Mouse (Mus musculus) neural tube, embryonic 14.5 days (tissue): ENCODE data around the gene Hmgcll1. TPM values are rescaled to one million over a fixed set of nuclear protein-coding genes. Genes with fewer than 3 reads are reported as not detected.

Experiments used
- ATAC-seq: fragments of 200-750 bp; cut with Nextera tagmentation; 2 replicates; pipeline ENCODE4 v1.8.0; 2017; ENCODE audit warnings: low read depth, mild to moderate bottlenecking, moderate TSS enrichment, moderate library complexity
- H3K27ac ChIP-seq: fragments of 300-500 bp; sonication (generic); 2 replicates; pipeline ENCODE4 v1.5.1; 2014; ENCODE audit warnings: low read depth, mild to moderate bottlenecking, control low read depth, low read length, moderate library complexity, mixed read lengths
- H3K27me3 ChIP-seq: fragments of 300-500 bp; sonication (generic); 2 replicates; pipeline ENCODE4 v1.6.1; 2014; ENCODE audit warnings: low read length; ENCODE audit not compliant: control insufficient read depth, insufficient read depth
- H3K36me3 ChIP-seq: fragments of 300-500 bp; sonication (generic); 2 replicates; pipeline ENCODE4 v1.6.1; 2014; ENCODE audit warnings: low read length, mixed read lengths; ENCODE audit not compliant: control insufficient read depth, insufficient read depth
- H3K4me1 ChIP-seq: fragments of 300-500 bp; sonication (generic); 2 replicates; pipeline ENCODE4 v1.6.1; 2014; ENCODE audit warnings: low read length; ENCODE audit not compliant: control insufficient read depth, insufficient read depth
- H3K4me2 ChIP-seq: fragments of 300-500 bp; sonication (generic); 2 replicates; pipeline ENCODE4 v1.6.1; 2014; ENCODE audit warnings: mild to moderate bottlenecking, low read depth, low read length, control low read depth
- H3K4me3 ChIP-seq: fragments of 300-500 bp; sonication (generic); 2 replicates; pipeline ENCODE4 v1.5.1; 2014; ENCODE audit warnings: low read depth, low read length, control low read depth, mixed read lengths
- H3K9ac ChIP-seq: fragments of 300-500 bp; sonication (generic); replicated peaks from 2 replicates; pipeline ENCODE4 v1.6.1; 2014; ENCODE audit warnings: low read depth, mild to moderate bottlenecking, control low read depth, low read length, mixed read lengths
- H3K9me3 ChIP-seq: fragments of 300-500 bp; sonication (generic); 2 replicates; pipeline ENCODE4 v1.6.1; 2016; ENCODE audit warnings: low read length; ENCODE audit not compliant: control insufficient read depth
- WGBS: fragments of 180-500 bp; shearing (Covaris S2); extraction: QIAGEN DNeasy Blood & Tissue Kit; methylation state at CpG from one replicate; pipeline ENCODE4 v1.1.7; 2014; 5-methylcytosine and 5-hydroxymethylcytosine counted together
- polyA plus RNA-seq: library from polyadenylated mRNA; unstranded; fragments of >200 nt; fragmentation: Nextera tagmentation; extraction: Ambion mirVana; gene quantifications from 2 replicates; pipeline ENCODE4 v1.2.1, GENCODE M21; 2014

Hmgcll1 gene
- 27.5 and 29.9 TPM in 2 replicates for polyA plus RNA-seq

GRCm38 (mm10) chr9:76014631-76015531 is at the start of gene Hmgcll1:
Hmgcll1 (plus strand) TSS chr9:76014855.
- H3K36me3 ChIP-seq, result no peaks in the 10 kb centered on the region
- peak within 1 kb of the TSS; percentile 91 for H3K9ac ChIP-seq
- no peaks in the 10 kb centered on the region for H3K27me3 ChIP-seq
- peak within 1 kb of the TSS; percentile 93 for H3K27ac ChIP-seq
- H3K9me3 ChIP-seq, result no peaks in the 10 kb centered on the region
- ATAC-seq, result peak; percentile 93
- WGBS, result 4% methylated on average over 39 of the region's 40 CpGs
- H3K4me3 ChIP-seq, result peak within 1 kb of the TSS; percentile 63
- H3K4me2 ChIP-seq, result peak within 1 kb of the TSS; percentile 83
- no peaks in the 10 kb centered on the region for H3K4me1 ChIP-seq

- H3K4me2 ChIP-seq, result no peak overlapping the region
Measured at GRCm38 (mm10) chr9:75980097-75980496, 34.6 kb upstream of the Hmgcll1 start.

GRCm38 (mm10) chr9:75981139-75981538 is 33.5 kb upstream of the Hmgcll1 start:
- no peak overlapping the region for H3K4me2 ChIP-seq
- no peak overlapping the region for H3K4me3 ChIP-seq
- ATAC-seq, result no peak
- 90% methylated on average over 1 of the region's 1 CpGs for WGBS
- H3K36me3 ChIP-seq, result no peaks in the 10 kb centered on the region
- no peak overlapping the region for H3K27ac ChIP-seq
- H3K9me3 ChIP-seq, result no peaks in the 10 kb centered on the region
- H3K4me1 ChIP-seq, result no peaks in the 10 kb centered on the region
- H3K27me3 ChIP-seq, result no peaks in the 10 kb centered on the region
- H3K9ac ChIP-seq, result no peak overlapping the region

More at GRCm38 (mm10) chr9:75980097-75980496, 34.6 kb upstream of the Hmgcll1 start:
- H3K9me3 ChIP-seq, result no peaks in the 10 kb centered on the region
- H3K4me1 ChIP-seq, result no peaks in the 10 kb centered on the region
- H3K27ac ChIP-seq, result no peak overlapping the region
- H3K4me3 ChIP-seq, result no peak overlapping the region
- H3K9ac ChIP-seq, result no peak overlapping the region
- no peaks in the 10 kb centered on the region for H3K27me3 ChIP-seq
- no peaks in the 10 kb centered on the region for H3K36me3 ChIP-seq
- ATAC-seq, result no peak
- WGBS, result 49% methylated on average over 1 of the region's 1 CpGs

- H3K4me1 ChIP-seq, result no peaks in the 10 kb centered on the region
- no peak overlapping the region for H3K27ac ChIP-seq
- H3K27me3 ChIP-seq, result no peaks in the 10 kb centered on the region
- no peak for ATAC-seq
- H3K36me3 ChIP-seq, result no peaks in the 10 kb centered on the region
- H3K9me3 ChIP-seq, result no peaks in the 10 kb centered on the region
- no peak overlapping the region for H3K4me2 ChIP-seq
- WGBS, result 95% methylated on average over 4 of the region's 4 CpGs
- H3K4me3 ChIP-seq, result no peak overlapping the region
- H3K9ac ChIP-seq, result no peak overlapping the region
Measured at GRCm38 (mm10) chr9:75989491-75989890, 25.2 kb upstream of the Hmgcll1 start.

GRCm38 (mm10) chr9:75998791-75999350 is 15.8 kb upstream of the Hmgcll1 start:
- H3K9ac ChIP-seq, result no peak overlapping the region
- no peaks in the 10 kb centered on the region for H3K9me3 ChIP-seq
- H3K36me3 ChIP-seq, result no peaks in the 10 kb centered on the region
- no peak overlapping the region for H3K4me2 ChIP-seq
- H3K27ac ChIP-seq, result no peak overlapping the region
- H3K4me1 ChIP-seq, result no peaks in the 10 kb centered on the region
- WGBS, result 64% methylated on average over 2 of the region's 2 CpGs
- H3K4me3 ChIP-seq, result no peak overlapping the region
- no peak for ATAC-seq
- no peaks in the 10 kb centered on the region for H3K27me3 ChIP-seq

- H3K27me3 ChIP-seq, result no peaks in the 10 kb centered on the region
- no peak overlapping the region for H3K4me3 ChIP-seq
- WGBS, result 27% methylated on average over 10 of the region's 10 CpGs
Measured at GRCm38 (mm10) chr9:76000876-76001858, 13.5 kb upstream of the Hmgcll1 start.

GRCm38 (mm10) chr9:76003066-76003465 is 11.6 kb upstream of the Hmgcll1 start:
- H3K4me3 ChIP-seq, result no peak overlapping the region
- no peaks in the 10 kb centered on the region for H3K27me3 ChIP-seq

More at GRCm38 (mm10) chr9:76000876-76001858, 13.5 kb upstream of the Hmgcll1 start:
- Histone ChIP-seq H3K9ac (no peak overlapping the region), H3K27ac (no peak overlapping the region), H3K4me1 (no peaks in the 10 kb centered on the region), H3K4me2 (no peak overlapping the region), H3K9me3 (no peaks in the 10 kb centered on the region), H3K36me3 (no peaks in the 10 kb centered on the region)
- ATAC-seq, result peak; percentile 71

GRCm38 (mm10) chr9:76003637-76004036 is 11.0 kb upstream of the Hmgcll1 start:
- no peaks in the 10 kb centered on the region for H3K9me3 ChIP-seq
- H3K36me3 ChIP-seq, result no peaks in the 10 kb centered on the region
- no peaks in the 10 kb centered on the region for H3K4me1 ChIP-seq
- 69% methylated on average over 6 of the region's 6 CpGs for WGBS
- no peak overlapping the region for H3K4me3 ChIP-seq
- H3K27me3 ChIP-seq, result no peaks in the 10 kb centered on the region
- ATAC-seq, result no peak
- no peak overlapping the region for H3K27ac ChIP-seq
- H3K4me2 ChIP-seq, result no peak overlapping the region
- H3K9ac ChIP-seq, result no peak overlapping the region

More at GRCm38 (mm10) chr9:76003066-76003465, 11.6 kb upstream of the Hmgcll1 start:
- H3K36me3 ChIP-seq, result no peaks in the 10 kb centered on the region
- no peak overlapping the region for H3K27ac ChIP-seq
- H3K4me1 ChIP-seq, result no peaks in the 10 kb centered on the region
- no peak overlapping the region for H3K4me2 ChIP-seq
- H3K9ac ChIP-seq, result no peak overlapping the region
- ATAC-seq, result no peak
- 78% methylated on average over 3 of the region's 3 CpGs for WGBS
- no peaks in the 10 kb centered on the region for H3K9me3 ChIP-seq
